Mouse (Mus musculus) thymus, postnatal 14 days (tissue): ENCODE results near the gene Stk36.

Source experiments
- DNase-seq: peaks from one replicate; pipeline ENCODE4 v3.0.0; 2021

Gene Stk36

GRCm38 (mm10) chr1:74601267-74601962 lies at the start of gene Stk36, which contains the start of gene Rnf25:
Gene Stk36, plus strand, starts transcription at chr1:74601445.
Gene Rnf25, minus strand, starts transcription at chr1:74601397.
- DNase-seq: peak; percentile 85

GRCm38 (mm10) chr1:74559061-74559460 lies 42.2 kb upstream of the Stk36 start:
- DNase-seq: no peak

GRCm38 (mm10) chr1:74565834-74566233 lies 35.4 kb upstream of the Stk36 start:
- DNase-seq: no peak

GRCm38 (mm10) chr1:74569739-74570719 lies 31.2 kb upstream of the Stk36 start:
- no peak for DNase-seq

GRCm38 (mm10) chr1:74582621-74583020 lies 18.6 kb upstream of the Stk36 start:
- no peak for DNase-seq

- no peak for DNase-seq
Measured at GRCm38 (mm10) chr1:74584616-74585398, 16.4 kb upstream of the Stk36 start.

GRCm38 (mm10) chr1:74587233-74587772 lies 13.9 kb upstream of the Stk36 start:
- DNase-seq: no peak

- peak; percentile 99 for DNase-seq
Measured at GRCm38 (mm10) chr1:74587773-74588445, 13.3 kb upstream of the Stk36 start, which contains the start of the genes Zfp142 and Bcs1l. Gene Zfp142, minus strand, starts transcription at chr1:74588246. Gene Bcs1l, plus strand, starts transcription at chr1:74588289.

GRCm38 (mm10) chr1:74594434-74594833 lies 6.8 kb upstream of the Stk36 start:
- DNase-seq: no peak

GRCm38 (mm10) chr1:74600501-74601266 lies 561 bp upstream of the Stk36 start:
- no peak for DNase-seq

- DNase-seq: no peak
Measured at GRCm38 (mm10) chr1:74624183-74624582, 22.9 kb downstream of the Stk36 start.

GRCm38 (mm10) chr1:74626076-74626475 lies 24.8 kb downstream of the Stk36 start:
- no peak for DNase-seq

- no peak for DNase-seq
Measured at GRCm38 (mm10) chr1:74628001-74628400, 26.8 kb downstream of the Stk36 start.

GRCm38 (mm10) chr1:74632734-74633133 lies 31.5 kb downstream of the Stk36 start:
- DNase-seq: no peak

GRCm38 (mm10) chr1:74643524-74643923 lies 42.3 kb downstream of the Stk36 start:
- DNase-seq: no peak

- DNase-seq: peak; percentile 37
Measured at GRCm38 (mm10) chr1:74643926-74644325, 42.7 kb downstream of the Stk36 start.

GRCm38 (mm10) chr1:74661448-74662195 lies 60.4 kb downstream of the Stk36 start, which contains the start of gene Ttll4:
Gene Ttll4, plus strand, starts transcription at chr1:74661745.
- peak; percentile 95 for DNase-seq

- DNase-seq: no peak
Measured at GRCm38 (mm10) chr1:74662253-74662865, 61.1 kb downstream of the Stk36 start.

- DNase-seq: no peak
Measured at GRCm38 (mm10) chr1:74665153-74665552, 63.9 kb downstream of the Stk36 start.

- DNase-seq: no peak
Measured at GRCm38 (mm10) chr1:74668371-74668770, 67.1 kb downstream of the Stk36 start.
